Mouse (Mus musculus): ENCODE measurements around the gene Dapl1. TPM values are rescaled to one million over a fixed set of nuclear protein-coding genes. Genes with fewer than 3 reads are reported as not detected.

Dapl1 gene
- polyA plus RNA-seq, 1 experiment: 3.4 TPM

DNA sequence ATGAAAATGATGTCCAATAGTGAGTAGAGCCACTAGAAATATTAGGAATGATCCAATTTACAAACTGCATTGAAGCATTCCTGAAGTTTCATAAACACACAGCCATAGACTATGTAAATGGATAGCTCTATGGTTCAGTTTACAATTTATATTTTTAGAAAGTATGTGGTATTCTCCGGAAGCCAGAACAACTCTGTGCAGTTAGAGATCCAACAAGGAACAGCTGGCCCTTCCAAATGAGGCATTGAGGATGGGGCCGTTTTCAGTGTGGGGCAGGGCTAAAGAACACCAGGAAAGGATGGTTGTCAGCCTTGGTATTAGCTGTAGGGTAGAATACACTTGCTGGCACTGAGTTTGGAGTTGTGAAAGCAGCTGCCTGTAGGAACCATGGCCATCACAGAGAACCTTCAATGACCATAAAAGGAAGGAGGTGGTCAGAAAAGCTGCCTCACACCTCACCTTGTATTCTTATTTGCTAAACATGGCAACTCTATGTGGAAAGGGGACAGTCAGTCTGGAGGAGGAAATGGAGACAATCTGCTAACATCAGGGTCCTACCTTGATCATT, 70.0 kb downstream of the Dapl1 start:
- no peak overlapping the region for H3K27ac ChIP-seq (ENCODE audit: insufficient read depth, low read length)
- no peaks in the 10 kb centered on the region for H3K4me1 ChIP-seq (ENCODE audit: control insufficient read depth, insufficient read depth, insufficient read length)
- H3K27me3 ChIP-seq (ENCODE audit: control insufficient read depth, insufficient read depth, low read length): no peaks in the 10 kb centered on the region
- no peaks in the 10 kb centered on the region for H3K36me3 ChIP-seq (ENCODE audit: control insufficient read depth, insufficient read depth, low read length)
- TF ChIP-seq POLR2A (IDR thresholded peaks at IDR 0.05; ENCODE audit: low read depth, low read length) (no peak), CTCF (IDR thresholded peaks at IDR 0.05; ENCODE audit: extremely low read depth, insufficient read depth, insufficient read length, insufficient replicate concordance) (no peak)
- 88% methylated on average over 2 of the region's 2 CpGs for WGBS
- H3K4me3 ChIP-seq (ENCODE audit: extremely low read depth, insufficient read depth, insufficient read length): no peak overlapping the region
- DNase-seq (ENCODE audit: low read depth in 1 of 2, low spot score in 2 of 2): no peak

Other genes starting within 250 kb of the Dapl1 start
- 5.5 and 5.6 TPM in 2 replicates for gene Tanc1, start 127.4 kb downstream of the Dapl1 start, polyA plus RNA-seq (2012; rRNA removed)